Mouse (Mus musculus) left cerebral cortex, postnatal 10 days (tissue): ENCODE data around the gene Gm20388. TPM values are rescaled to one million over a fixed set of nuclear protein-coding genes. Genes with fewer than 3 reads are reported as not detected.

ENCODE experiments used
- DNase-seq, 2 experiments: peaks; one replicate each; pipeline ENCODE4 v3.0.0; 2021 to 2022; ENCODE audit warnings: low spot score in 2 of 2, mixed read lengths in 1 of 2; ENCODE audit errors: extremely low spot score in 1 of 2
- intact Hi-C: fragments of 180-260 bp; cut with DNase I; formaldehyde crosslinking; loops from one replicate; pipeline ENCODE4 v1.15.1; 2025
- total RNA-seq, 2 experiments: library from RNA; stranded (reverse); gene quantifications; 2 replicates each; pipeline ENCODE4 v1.2.3; 2021

Gm20388 gene
- total RNA-seq, 2 experiments from 2014 or later, result 4.4 to 9.0 TPM

GRCm38 (mm10) chr8:124264032-124264431, 4353.4 kb downstream of the Gm20388 start:
- intact Hi-C loops, result no loop called here
- DNase-seq, result no peak

- no peak for DNase-seq
- intact Hi-C loops, result no loop called here
These were observed 4354.0 kb downstream of the Gm20388 start for GRCm38 (mm10) chr8:124264671-124265070.

DNA sequence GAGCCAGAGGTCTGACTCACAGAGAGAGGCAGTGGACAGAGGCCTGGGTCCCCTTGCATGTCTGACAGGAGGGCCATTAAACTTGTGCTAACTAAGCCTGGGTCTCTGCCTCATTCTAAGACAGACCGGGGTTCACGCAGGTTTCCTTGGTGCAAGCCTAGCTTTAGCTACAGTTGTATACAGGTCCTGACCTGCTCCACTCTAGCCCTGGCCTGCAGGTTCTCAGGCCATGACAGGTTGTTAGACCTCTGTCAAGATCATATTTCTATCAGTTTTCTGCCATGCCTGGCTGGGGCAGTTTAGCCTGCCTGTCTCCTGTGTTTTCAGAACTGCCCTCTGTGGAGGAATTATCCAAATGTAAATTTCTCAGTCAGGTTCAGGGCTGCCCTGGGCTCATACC, 4354.5 kb downstream of the Gm20388 start:
- intact Hi-C loops, result no loop called here
- DNase-seq, result no peak

DNA sequence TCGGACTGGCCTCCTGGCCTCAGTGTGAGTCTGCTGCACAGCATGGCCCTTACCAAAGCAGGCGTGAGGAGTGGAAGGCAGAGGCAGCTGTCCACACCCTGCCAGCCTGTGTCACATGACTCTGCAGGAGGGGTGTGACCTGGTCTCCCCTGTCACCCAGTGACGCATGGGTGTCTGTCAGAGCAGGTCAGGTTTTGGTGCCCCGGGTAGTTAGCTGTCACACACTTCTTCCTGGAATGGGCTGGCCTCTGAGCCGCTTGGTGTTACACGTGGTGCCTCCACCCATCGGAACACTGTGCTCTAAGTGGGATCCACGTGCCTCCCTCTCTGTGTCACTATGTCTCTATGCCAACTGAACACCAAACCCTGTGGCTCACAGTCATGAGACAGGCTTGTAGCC, 4355.2 kb downstream of the Gm20388 start:
- no peak for DNase-seq
- intact Hi-C loops, result no loop called here

DNA sequence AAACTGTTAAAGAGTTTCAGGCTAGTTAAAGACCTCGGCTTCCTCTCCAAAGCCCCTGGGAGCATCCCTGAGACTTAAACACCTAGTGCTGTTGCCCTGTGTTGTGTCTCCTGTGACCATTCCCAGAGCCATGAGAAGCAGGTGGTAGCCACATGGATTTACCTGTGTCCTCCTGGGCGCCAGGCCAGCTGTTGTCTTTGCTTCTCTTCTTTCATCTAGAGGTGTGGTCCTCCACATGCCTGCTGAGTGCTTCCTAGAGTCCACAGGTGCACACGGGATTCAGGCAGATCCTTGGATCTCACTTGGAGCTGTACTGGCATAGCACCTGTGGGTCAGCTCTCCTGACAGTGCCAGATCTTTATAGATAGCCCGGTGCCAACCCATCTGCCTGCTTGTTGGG, 4356.6 kb downstream of the Gm20388 start:
- intact Hi-C loops, result no loop called here

GRCm38 (mm10) chr8:124270504-124270903, 4359.9 kb downstream of the Gm20388 start:
- no peak for DNase-seq
- intact Hi-C loops, result no loop called here

More for the DNA sequence above, 4356.6 kb downstream of the Gm20388 start:
- DNase-seq, result no peak

DNA sequence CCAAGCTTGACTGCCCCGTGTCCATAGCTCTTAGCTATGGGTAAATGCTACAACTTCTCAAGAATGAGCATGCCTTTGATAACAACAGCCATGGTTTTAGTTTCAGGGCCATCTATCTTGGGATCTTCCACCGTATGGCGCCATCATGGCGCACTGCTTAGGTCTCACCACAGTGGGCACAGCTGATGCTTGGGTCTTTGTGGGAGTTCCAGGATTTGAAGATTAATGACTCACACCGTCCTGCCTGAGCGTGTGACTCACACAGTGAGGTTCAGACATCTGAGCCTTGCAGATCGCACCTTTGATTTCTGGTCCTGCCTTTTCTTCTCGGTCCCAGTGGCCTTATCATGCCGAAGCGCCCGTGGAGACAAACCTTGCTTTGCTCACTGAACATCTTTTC, 4360.3 kb downstream of the Gm20388 start:
- DNase-seq, result no peak

GRCm38 (mm10) chr8:124271518-124271917, 4360.9 kb downstream of the Gm20388 start:
- no peak for DNase-seq
- intact Hi-C loops, result no loop called here

More for the DNA sequence above, 4360.3 kb downstream of the Gm20388 start:
- intact Hi-C loops, result no loop called here

- intact Hi-C loops, result no loop called here
- DNase-seq, result no peak
These were observed 4362.2 kb downstream of the Gm20388 start for GRCm38 (mm10) chr8:124272792-124273191.

GRCm38 (mm10) chr8:124273606-124274218, 4363.1 kb downstream of the Gm20388 start:
- no peak for DNase-seq
- intact Hi-C loops, result no loop called here

DNA sequence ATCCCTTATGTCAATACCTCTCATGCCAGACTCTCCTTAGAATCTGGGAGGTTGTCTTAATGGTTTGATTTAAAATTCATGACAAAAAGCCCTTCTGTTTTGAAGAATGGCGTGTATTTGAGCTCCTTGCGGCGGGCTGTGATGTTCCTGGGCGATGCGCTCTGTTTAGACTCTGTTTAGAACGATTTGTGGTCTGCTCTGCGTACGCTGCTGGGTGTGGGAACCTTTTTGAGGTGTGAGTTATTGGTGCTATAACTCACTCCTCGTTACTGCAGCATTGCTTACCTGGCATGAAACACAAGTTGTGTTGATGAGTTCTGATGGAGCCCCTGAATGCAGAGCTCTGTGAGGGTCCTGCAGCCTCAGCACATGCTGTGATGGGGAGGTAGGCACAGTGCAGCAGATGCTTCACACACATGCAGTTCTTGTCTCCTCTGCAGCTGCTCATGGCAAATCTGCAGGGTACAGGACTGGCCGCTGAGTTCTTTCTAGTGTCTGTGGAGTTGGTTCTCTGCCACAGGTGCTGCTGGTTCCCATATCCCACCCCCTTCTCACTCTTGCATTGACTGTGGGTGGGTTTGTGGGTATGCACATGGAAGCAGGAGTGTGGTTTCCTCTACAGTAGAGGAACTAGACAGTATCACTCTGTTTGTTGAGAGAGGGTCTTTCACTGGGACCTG, 4363.9 kb downstream of the Gm20388 start:
- DNase-seq, result no peak
- intact Hi-C loops, result loop anchor here (5.0 kb wide), 1 partner anchor 43 kb away; no protein-coding TSS in a partner anchor

GRCm38 (mm10) chr8:124275377-124276071, 4364.9 kb downstream of the Gm20388 start:
- intact Hi-C loops, result loop anchor here (5.0 kb wide), 1 partner anchor 42 kb away; no protein-coding TSS in a partner anchor
- peak in 1 of 2 experiments; percentile 66 for DNase-seq

DNA sequence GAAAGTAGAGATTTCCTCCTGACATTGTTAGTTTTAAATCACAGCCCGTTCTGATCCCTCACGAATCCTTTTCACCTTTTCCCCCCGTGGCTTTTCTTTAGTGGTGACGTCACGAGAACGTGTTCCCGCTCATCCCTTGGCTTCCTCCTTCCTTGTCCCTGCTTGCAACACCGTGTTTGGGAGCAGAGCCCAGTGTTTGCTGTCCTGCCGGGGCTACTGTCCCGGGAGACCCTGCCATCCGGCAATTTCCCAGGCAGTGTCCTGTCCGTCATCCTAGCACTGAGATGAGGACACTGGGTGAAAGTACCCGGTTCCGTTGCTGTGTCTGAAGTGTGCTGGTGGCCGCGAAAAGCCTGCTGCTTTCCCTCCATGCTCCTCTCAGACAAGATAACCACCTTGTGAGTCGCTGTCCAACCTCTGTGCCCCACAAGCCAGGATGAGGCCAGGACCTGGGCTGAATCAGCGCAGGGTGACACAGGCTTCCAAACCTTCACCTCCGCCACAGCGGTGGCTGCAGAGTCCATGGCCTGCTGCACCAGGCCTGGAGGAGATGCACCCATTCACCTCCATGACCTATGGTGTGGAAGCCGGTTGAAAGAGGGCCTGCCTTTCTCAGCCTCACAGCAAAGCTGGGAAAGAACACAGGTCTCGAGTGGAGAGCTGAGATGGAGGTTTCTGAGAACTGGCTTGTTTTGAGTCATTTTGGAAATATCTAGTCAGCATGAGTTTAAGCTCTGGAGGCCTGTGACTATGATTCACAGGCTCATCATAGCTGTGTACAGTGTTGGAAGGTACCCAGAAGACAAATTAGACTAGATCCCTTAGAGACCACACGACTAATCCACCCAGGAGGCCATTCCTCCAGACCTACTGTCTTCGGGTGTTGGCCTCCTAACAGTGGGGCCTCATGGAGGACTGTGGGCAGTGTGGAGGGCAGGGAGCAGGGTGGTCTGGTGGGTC, 4367.6 kb downstream of the Gm20388 start:
- intact Hi-C loops, result loop anchor here (5.0 kb wide), 1 partner anchor 39 kb away; no protein-coding TSS in a partner anchor
- no peak for DNase-seq

- no peak for DNase-seq
- intact Hi-C loops, result loop anchor here (5.0 kb wide), 1 partner anchor 38 kb away; no protein-coding TSS in a partner anchor
These were observed 4368.5 kb downstream of the Gm20388 start for GRCm38 (mm10) chr8:124278956-124279689.

DNA sequence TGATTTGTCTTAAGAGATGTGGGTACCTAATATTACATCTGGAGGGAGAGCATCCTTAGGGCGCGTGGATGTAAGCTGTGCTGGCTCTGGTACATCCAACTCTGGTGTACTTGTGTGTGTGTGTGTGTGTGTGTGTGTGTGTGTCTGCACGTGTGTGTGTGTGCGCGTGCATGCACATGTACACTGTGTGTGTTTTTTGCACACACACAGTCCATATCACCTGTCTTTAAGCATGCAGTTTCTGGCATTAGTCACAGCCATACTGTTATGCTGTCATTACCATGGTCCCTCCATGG, 4369.0 kb downstream of the Gm20388 start:
- intact Hi-C loops, result loop anchor here (5.0 kb wide), 1 partner anchor 38 kb away; no protein-coding TSS in a partner anchor
- DNase-seq, result no peak

GRCm38 (mm10) chr8:124281700-124282541, 4371.3 kb downstream of the Gm20388 start:
- intact Hi-C loops, result no loop called here
- DNase-seq, result no peak

- intact Hi-C loops, result no loop called here
These were observed 4372.4 kb downstream of the Gm20388 start for GRCm38 (mm10) chr8:124282878-124283630.

More at GRCm38 (mm10) chr8:124282878-124283630, 4372.4 kb downstream of the Gm20388 start:
- DNase-seq, result no peak
